Mouse (Mus musculus): ENCODE data around the gene Ttl.

The Ttl gene

DNA sequence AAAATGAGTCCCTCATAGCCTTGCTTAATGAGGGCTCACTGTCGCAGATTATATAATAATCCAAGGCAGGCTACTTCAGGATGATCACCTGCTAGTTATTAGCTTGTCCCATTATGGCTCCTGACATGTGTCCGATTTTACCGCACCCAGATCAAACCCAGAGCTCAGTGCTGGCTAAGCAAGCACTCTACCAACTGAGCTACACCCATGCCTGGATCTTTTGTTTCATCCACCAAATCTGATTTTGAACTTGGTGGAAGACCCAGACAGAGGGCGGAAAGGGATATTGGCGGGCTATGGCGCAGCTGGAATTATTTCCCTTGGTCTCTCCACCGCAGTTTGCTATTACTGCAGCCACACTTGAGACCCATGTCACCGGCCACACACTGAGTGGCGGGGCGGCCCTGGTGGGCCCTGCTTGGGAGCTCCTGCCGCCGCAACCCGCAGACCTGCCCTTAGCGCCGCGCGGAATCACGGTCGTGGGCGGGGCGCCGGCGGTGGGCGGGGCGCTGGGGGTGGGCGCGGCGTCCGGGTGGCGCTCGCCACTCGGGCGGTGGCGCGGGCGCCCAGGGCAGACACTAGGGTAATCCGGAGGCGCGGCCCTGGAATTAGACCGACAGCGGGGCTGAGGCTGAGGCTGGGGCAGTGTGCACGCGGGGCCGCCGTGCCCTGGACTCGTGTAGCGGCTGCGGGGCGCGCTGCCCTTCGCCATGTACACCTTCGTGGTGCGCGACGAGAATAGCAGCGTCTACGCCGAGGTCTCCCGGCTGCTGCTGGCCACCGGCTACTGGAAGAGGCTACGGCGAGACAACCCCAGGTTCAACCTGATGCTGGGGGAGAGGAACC, at the start of gene Ttl:
TSS of gene Ttl (plus strand) at position 506 of the 846 bp plus-strand sequence.
- DNase-seq (ENCODE audit: low read depth, low spot score) = peak; percentile 66

DNA sequence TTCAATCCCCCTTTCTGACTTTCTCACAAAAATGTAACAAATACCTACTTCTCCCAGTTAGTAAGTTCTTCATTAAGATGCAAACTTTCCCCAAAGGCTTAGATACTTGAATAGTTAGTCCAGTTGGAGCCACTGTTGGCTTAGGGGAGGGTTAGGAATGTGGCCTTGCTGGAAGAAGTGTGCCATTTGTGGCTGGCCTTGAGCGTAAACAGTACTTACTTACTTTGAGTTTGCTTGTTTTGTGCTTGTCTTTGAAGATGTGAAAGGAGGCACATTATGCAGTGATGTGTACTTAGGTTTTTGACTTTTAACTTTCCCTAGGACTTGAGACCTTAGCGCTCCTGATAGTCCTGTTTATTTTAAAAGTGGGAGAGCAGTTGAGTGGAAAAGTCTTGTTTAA, 45.6 kb upstream of the Ttl start:
- DNase-seq (ENCODE audit: low read depth, low spot score) = no peak

DNA sequence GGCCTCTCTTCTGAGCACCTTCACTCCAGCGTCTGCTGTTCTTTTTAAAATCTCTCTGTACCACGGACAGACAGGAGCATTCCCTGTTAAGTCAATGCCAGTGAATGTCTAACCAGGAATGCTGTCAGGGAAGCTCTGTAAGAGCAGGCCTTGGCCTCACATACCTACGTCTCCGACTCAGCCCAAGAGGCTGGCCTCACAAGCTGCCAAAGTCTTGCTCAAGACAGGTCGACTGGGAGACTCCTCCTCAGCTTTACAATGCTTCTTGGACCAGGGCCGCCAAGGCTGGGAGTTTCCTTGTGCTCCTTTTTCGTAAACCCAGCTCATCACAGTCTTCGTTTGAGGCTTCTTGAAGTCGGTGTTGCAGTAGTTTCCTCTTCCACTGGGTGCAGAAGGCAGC, 40.9 kb upstream of the Ttl start:
- DNase-seq (ENCODE audit: low read depth, low spot score) = peak; percentile 53

GRCm38 (mm10) chr2:129035381-129035780, 30.4 kb upstream of the Ttl start:
- peak; percentile 34 for DNase-seq (ENCODE audit: low read depth, low spot score)

GRCm38 (mm10) chr2:129038426-129038936, 27.3 kb upstream of the Ttl start:
- peak; percentile 23 for DNase-seq (ENCODE audit: low read depth, low spot score)

GRCm38 (mm10) chr2:129038937-129039631, 26.7 kb upstream of the Ttl start:
- DNase-seq (ENCODE audit: low read depth, low spot score) = no peak

- DNase-seq (ENCODE audit: low read depth, low spot score) = no peak
Observed at GRCm38 (mm10) chr2:129040567-129040966, 25.2 kb upstream of the Ttl start.

DNA sequence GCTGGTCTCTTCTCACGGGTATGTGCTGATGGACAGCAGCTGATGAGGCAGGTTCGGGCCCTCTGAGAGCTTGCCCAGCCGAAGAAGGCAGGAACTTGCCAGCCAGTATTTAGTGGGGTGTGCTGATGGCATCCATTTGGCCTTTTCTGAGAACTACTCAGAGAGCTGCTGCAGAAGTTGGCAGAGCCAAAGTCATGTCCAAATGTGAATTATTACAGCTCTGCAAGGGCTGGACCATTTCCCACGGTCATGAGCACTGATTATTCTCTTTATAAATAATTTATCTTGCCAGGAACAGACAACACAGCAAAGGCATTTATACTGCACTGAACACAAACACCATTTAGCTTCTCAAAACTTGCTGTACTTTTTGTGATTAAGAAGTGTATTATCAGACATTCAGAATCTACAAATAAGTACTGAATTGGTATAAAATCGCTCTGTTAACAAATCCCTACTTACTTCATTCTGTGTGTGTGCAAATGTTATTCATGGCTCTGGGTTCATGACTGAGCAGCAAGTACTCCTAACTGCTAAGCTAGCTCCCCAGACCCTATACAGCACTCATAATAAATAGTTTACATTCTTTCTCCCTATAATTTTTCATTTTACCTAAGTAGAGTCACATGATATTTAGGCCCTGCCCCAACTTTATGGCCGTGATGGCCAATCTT, 19.4 kb upstream of the Ttl start:
- DNase-seq (ENCODE audit: low read depth, low spot score) = no peak

DNA sequence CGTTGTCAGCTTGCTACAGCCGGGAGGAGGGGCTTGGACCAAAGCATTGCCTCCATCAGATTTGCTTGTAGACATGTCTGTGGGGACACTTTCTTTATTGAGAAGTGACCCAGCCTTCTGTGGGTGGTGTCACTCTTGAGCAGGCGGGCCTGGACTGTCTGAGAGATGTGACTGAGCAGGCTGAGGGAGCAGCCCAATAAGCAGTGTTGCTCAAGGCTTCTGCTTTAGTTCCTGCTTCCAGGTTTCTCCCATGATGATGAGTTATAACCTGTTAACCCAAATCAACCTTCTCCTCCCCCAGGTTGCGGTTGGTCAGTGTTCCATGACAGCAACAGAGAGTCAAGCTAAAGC, 18.9 kb upstream of the Ttl start:
- no peak for DNase-seq (ENCODE audit: low read depth, low spot score)

GRCm38 (mm10) chr2:129047811-129048210, 17.9 kb upstream of the Ttl start, which contains the start of gene Vinac1:
Gene Vinac1 (minus strand): TSS chr2:129048172.
- no peak for DNase-seq (ENCODE audit: low read depth, low spot score)

DNA sequence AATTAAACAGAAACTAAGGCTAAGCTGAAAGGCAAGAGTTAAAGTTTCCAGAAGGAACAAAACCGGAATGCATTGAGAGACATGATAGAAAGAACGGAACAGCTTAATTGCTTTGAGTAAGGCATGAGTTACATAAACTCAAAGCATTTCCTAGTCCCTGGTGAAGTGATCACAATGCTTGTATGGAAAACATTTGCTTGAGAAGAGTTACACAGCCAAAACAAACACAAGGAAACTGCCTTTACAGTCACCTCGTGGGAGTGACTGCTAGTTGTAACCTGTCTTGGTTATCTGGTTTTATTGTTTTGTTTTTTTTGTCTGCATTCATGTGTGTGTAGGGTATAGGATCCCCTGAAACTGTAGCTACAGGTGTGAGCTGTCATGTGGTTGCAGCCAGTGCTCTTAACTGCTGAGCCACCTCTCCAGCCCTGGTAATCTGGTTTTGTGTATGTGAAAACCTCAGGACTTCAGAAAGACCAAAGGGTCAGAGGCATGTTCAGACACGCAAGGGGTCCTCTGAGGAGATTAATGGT, 13.2 kb upstream of the Ttl start:
- no peak for DNase-seq (ENCODE audit: low read depth, low spot score)

GRCm38 (mm10) chr2:129055741-129056140, 10.0 kb upstream of the Ttl start:
- DNase-seq (ENCODE audit: low read depth, low spot score) = no peak

GRCm38 (mm10) chr2:129056597-129056996, 9.1 kb upstream of the Ttl start:
- peak; percentile 45 for DNase-seq (ENCODE audit: low read depth, low spot score)

DNA sequence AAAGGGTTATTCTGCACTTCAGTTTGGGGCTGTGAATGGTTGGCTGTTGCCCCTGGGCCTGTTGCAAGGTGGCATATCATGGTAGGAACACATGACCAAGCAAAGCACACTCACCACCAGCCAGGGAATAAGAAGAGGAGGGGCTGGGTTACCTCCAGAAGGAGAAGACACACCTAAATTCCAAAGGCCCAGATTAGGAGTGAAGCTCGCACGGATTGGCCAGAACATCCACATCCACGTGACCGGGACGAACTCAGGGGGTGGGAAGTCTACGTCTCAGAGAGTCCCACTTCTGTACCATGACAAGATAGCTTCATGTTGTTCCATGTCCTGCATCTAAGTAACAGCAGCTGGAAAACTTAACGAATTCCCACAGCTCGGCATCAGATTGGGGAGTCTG, 8.5 kb upstream of the Ttl start:
- no peak for DNase-seq (ENCODE audit: low read depth, low spot score)

GRCm38 (mm10) chr2:129057920-129058361, 7.8 kb upstream of the Ttl start:
- DNase-seq (ENCODE audit: low read depth, low spot score) = no peak

- no peak for DNase-seq (ENCODE audit: low read depth, low spot score)
Observed at GRCm38 (mm10) chr2:129061456-129062059, 4.2 kb upstream of the Ttl start.

GRCm38 (mm10) chr2:129066326-129066725, 584 bp downstream of the Ttl start:
- DNase-seq (ENCODE audit: low read depth, low spot score) = peak; percentile 88

DNA sequence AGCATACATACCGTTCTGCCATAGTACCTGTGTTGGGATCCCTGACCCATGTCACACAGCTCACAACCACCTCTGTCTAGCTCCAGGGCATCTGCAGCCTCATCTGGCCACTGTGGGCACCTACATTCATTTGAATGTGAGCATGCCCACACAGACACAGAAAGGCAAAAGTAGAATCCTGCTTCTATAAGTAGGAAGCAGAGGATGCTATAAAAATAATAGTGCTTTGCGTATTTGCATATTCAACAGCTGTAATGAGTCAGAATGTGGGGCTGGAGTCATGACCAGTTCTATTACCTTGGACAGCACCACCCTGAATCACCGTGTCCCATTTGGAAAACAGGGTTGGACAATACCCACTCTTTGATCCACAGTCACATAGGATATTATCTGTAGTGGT, 4.6 kb downstream of the Ttl start:
- peak; percentile 9 for DNase-seq (ENCODE audit: low read depth, low spot score)

DNA sequence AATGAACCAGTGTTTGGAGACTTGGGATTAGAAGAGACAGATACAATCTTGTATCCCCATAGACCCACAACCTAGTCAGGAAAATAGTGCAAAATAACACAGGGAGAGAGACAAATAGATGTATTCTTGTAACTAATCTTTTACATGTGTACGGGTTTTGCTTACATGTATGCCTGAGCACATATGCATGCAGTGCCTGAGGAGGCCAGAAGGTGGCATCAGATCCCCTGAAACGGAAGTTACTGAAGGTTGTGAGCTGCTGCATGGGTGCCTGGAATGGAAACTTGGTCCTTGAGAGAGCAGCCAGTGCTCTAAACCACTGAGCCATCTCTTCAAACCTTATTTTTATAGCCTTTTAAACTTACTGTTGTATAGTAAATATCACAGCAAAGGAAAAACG, 12.6 kb downstream of the Ttl start:
- peak; percentile 53 for DNase-seq (ENCODE audit: low read depth, low spot score)

GRCm38 (mm10) chr2:129079194-129079593, 13.5 kb downstream of the Ttl start:
- no peak for DNase-seq (ENCODE audit: low read depth, low spot score)

GRCm38 (mm10) chr2:129081097-129081496, 15.4 kb downstream of the Ttl start:
- DNase-seq (ENCODE audit: low read depth, low spot score) = no peak
